Mouse (Mus musculus) adrenal gland, postnatal 36 days (tissue): ENCODE data around the gene Parp11. TPM values are rescaled to one million over a fixed set of nuclear protein-coding genes. Genes with fewer than 3 reads are reported as not detected.
A peak's percentile ranks its signal among the peaks of the same experiment; 100 is the strongest.

ENCODE experiments used
- DNase-seq, 2 experiments: peaks; one replicate each; pipeline ENCODE4 v3.0.0; 2021; ENCODE audit warnings: mixed read lengths in 1 of 2
- long read RNA-seq, 2 experiments: library from polyadenylated mRNA; stranded (forward); transcript quantifications; one replicate each; pipeline ENCODE4 v2.0.0; 2021; ENCODE audit warnings: borderline sequencing depth in 2 of 2
- total RNA-seq, 2 experiments: library from RNA; stranded (reverse); gene quantifications; 2 replicates each; pipeline ENCODE4 v1.2.3; 2021

Parp11 gene
- 10 to 100 TPM; 18.6 to 18.7 TPM for total RNA-seq
- long read RNA-seq, experiment 1, partial matches to known transcripts, result 0 of 2 reads
- long read RNA-seq, experiment 1, other reads (novel, unspliced or antisense), result 1 of 2 reads
- long read RNA-seq, experiment 2, partial matches to known transcripts, result 0 of 2 reads
- long read RNA-seq, experiment 2, other reads (novel, unspliced or antisense), result 2 of 2 reads

DNA sequence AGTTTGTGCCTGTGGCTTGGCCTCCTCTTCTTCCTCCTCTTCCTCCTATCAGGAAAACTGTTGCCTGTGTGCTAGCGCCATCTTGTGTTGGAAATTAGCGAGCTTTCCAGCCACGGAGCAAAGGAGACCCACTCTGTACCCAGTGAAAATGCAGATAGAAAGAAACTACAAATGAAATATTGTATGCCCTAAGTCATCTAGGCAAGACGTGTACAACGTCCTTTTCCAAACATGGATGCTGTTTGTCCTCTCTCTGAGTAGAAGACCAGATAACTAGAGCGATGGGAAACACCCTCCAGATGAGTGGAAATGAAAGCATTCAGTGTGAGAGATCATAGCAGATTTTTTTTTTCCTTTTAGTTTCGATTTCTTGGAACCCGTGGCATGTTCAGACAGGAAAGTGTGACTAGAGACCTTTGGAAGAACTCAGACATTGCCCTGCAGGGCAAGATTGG lies at the start of gene Parp11:
Gene Parp11, plus strand, starts transcription at position 405 of the 455 bp plus-strand sequence.
- DNase-seq, result peak; percentile 72 to 77

DNA sequence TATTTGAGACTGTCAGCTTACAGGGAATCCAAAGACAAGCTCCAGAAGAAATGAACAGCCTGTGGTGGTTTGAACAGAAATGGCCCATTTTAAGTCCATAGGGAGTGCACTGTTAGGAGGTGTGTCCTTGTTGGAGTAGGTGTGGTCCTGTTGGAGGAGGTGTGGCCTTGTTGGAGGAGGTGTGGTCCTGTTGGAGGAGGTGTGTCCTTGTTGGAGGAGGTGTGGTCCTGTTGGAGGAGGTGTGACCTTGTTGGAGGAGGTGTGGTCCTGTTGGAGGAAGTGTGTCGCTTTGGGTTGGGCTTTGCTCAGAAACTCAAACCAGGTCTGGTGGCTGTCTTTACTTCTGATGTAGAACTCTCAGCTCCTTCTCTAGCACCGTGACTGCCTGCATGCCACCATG lies 48.6 kb upstream of the Parp11 start:
- no peak for DNase-seq

DNA sequence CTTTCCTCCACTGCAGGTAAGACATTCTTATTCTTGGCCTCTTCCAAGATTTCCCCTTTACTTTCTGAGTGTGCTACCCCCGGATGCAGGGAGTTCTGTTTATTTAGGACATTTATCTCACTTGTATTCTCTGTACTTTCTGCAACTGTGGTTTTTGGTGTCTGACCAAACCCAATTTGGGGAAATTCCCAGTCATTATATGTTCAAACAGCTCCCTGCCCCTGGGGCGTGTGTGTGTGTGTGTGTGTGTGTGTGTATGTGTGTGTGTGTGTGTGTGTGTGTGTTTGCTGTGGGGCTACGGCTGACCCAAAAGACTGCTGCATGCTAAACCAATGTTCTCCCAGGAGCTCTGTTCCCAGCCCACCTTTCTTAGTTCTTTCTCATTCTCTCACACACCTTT lies 45.2 kb upstream of the Parp11 start:
- DNase-seq, result no peak

DNA sequence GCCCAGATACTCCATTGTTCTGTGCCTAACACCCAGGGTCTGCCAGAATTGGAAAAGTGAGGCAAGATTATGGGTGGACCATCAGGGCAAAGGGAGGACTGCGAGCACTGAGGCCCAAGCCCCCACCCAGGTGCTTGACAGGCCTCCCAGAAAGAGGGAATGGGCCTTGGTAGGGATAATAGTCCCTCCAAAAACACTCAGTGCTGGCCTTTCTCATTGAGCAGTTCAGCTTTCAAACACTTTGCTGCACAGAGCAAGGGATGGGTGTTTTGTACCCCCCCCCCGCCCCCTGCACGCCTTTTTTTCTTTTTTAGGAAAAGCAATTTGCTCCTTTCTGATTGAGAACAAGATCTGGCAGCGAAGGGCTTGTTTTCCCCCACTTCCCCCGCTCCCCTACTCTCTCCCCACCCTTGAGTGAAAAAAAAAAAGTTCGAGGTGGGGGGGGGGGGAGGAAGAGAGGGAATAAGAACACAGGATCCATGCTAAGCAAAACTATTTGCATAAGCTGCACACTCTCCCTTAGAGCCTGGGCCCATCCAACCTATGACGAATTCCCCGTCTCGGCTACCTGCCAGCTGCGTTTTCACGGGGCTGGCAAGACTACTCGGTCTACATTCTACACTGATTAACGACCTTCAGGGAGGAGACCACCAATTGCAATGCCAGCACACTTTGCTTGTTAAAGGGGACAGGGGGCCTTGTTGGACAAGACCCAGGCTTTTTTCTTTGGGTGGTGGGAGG lies 42.4 kb upstream of the Parp11 start:
- peak; percentile 58 to 67 for DNase-seq

DNA sequence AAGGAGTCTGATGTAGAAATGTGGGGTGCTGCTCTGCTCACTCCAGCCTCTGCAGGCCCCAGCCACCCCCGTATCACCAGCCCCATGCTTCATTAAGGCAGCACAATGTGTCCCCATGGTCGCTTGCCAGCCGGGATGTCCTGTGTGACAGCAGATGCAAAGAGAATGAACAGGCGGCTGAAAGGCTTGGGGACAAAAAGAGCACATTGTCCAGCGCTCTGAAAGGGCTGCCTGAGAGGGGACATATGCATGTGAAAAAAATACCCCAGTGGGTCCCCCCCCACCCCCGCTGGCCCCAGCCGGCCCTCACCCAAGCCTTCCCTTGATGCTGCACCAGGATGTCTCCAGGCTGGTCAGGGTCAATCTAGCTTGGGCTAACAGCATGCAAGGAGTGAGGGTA lies 41.0 kb upstream of the Parp11 start:
- no peak for DNase-seq

DNA sequence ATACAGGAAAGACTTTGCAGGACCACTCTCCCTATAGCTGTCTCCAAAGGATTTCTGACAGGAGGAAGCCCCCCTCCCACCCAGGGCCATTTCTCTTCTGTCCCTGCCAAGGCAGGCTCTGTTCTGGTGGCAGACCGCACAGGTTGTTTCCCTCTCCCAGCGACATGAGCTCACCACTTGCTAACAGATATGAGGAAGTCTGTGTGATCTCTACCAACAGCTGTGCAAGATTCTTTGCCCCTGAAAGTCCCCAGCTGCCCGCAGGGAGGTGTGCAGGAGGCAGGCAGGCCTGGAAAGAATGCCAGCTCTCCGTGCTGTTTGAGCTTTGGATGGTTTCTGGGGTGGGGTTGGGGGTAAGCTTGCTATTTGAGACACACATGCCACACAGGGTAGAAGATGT lies 38.9 kb upstream of the Parp11 start:
- no peak for DNase-seq

DNA sequence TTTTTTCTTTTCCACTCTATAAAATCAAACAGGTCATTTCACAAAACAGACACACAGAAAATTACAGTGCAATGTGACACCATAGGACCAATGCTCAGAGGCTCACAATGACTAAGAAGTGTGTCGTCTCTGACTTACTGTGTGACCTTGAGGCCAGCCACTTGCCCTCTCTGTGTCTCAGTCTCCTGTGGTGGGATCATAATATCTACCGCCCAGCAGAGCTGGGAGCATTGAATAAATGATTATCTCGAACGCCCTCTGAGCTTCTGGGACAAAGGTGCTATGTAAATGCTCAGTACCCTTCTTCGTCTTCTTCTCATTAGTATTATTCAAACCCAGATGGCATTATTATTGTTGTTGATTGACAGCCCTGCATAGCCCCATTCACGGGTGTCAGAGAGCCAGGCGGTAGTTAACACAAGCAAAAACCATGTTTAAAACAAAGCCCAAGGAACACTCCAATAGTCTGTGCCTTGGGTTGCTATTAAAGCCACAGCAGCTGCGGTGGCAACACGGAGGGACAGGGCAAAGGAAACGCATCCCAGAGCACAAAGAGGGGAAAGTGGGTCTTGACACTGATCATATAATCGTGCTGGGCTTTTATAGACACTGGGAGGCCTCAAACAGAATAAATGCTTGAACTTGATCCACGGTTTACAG lies 29.0 kb upstream of the Parp11 start:
- DNase-seq, result no peak

DNA sequence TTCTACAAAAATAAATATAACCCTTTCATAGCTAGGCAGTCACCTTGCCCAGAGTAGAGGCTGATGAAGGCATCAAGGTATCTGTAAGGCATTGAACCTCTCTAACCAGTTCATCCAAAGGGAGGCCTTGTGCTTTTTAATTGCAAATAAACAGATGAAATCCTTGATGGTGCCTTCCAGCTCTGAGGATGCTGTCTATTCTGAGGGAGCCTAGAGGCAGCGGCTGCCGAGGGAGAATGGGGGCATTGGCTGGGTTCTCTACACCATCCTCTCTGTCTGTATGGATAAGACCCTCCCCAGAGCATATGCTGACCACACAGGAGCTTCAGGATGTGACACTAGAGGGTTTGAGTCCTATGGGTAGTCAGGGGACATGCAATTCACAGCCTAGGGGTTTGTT lies 28.3 kb upstream of the Parp11 start:
- DNase-seq, result no peak

DNA sequence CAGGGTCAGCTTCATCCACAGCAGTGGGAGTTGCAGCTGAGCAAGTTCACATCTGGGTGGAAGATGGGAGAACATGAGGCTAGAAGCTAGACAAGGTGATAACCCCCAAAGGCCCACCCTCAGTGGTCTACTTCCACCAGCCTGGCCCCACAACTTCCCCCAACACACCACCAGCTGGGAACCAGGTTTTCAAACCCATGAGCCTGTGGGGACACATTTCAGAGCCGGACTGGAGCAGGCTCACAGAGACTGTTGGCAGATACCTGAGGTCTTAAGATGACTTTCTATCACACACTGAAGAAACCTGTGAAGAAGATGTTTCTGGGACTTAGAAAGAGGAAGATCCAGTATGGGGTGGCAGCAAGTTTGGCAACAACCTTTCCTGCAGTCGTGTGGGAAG lies 26.5 kb upstream of the Parp11 start:
- no peak for DNase-seq

DNA sequence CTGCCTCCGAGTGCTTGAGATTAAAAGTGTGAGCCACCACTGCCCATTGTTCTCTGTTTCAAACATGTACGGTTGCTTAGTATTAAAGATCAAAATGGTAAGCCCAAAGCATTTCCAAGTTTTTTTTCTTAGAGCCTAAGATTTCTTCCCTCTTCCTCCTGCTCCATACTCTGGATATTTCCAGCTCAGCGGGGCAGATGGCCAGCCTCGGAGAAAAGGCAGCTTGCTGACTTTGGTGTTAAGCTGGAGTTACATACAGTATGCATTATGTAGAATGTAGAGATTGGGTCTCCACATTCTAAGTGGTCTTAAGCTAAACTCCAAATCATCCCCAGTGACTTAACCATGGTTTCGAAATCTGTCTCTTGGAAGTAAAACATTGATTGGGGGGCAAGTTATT lies 21.5 kb upstream of the Parp11 start:
- no peak for DNase-seq

DNA sequence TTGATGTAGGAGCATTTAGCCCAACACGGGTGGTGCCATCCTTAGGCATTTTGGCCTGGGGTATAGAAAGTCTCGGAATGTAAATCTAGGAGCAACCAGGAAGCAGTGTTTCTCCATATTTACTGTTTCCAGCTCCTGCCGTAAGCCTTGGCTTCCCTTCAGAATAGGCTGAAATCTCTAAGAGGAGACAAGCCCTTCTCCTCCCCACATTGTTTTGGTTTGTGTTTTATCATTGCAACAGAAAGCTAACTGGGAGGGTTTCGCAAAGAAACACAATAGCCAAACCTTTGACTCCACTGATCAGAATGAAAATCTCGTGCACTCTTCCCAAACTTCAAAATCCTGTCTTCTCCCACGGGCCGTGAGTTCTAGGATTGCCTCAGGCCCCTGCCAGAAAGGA lies 15.9 kb upstream of the Parp11 start:
- no peak for DNase-seq

DNA sequence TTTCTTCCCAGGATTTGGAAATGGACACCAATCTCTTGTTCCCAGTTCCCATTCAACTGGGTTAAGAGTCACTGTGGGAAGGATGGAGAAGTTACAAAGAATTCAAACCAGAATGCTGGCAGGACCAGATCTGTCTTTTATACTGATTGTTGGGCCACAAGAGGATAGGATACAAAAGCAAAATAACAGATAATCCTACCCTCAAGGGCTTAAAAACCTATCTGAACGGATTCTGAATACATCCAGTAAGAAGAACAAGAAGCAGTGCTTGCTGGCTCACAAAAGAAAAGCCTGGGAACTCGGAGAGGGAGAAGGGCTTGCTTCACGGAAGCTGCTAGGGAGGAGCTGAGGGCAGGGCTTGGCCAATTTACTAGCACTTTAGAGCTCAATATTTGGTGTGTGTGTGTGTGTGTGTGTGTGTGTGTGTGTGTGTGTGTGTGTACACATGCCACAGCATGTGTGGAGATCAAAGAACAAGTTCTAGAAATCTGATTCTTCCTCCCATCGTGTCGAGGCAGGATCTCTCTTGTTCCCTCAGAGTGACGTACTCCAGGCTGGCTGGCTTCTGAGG lies 15.4 kb upstream of the Parp11 start:
- no peak for DNase-seq

DNA sequence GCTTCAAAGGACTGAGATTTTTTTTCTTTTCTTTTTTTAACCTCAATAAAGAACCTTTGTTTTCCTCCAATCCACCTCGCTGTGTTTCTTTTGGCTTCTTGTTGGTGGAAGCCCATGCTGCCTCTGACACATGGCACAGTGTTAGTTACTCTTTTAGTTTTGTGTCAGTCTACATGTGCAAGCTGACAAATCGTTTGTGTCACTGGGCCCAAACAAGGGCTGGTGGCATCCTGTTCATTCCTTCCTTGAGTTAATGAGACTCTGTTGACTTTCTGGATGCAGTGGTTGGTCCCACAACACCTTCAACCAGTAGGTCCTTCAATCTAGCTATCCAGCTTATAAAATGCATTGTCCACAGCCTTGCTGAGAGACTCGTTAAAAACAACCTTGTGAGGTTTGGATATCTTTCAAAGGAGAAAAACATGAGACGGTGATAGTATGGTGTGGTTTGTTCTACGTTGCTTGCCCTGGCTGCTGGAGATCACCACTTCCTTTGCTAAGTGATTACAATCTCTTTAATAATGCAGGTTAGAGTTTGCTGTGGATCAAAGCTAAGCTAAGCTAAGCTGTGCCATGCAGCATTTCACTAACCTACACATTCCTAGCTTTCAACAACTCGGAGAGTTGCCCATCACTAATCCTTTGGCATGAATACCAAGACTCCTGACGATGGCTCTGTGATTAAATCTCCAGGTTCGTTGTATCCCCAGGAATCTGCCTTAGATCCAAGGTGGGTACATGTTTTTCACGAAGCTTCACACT lies 12.6 kb upstream of the Parp11 start:
- DNase-seq, result no peak

DNA sequence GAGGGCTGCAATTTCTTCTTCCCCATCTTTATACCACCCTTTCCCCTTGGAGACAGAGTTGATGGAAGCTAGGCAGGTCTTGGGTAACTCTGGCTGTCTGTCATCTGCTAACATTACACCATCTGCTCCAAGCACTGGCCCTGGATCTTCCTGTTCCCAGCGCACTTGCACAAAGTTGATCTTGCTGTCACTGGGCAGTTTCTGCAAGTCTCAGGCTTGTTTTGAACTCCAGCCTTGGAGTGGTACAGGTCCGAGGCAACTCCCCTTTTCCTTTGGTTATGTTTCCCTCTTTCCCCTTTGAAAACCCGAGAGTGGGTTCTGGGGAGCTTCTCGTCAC lies 12.0 kb upstream of the Parp11 start:
- DNase-seq, result no peak

DNA sequence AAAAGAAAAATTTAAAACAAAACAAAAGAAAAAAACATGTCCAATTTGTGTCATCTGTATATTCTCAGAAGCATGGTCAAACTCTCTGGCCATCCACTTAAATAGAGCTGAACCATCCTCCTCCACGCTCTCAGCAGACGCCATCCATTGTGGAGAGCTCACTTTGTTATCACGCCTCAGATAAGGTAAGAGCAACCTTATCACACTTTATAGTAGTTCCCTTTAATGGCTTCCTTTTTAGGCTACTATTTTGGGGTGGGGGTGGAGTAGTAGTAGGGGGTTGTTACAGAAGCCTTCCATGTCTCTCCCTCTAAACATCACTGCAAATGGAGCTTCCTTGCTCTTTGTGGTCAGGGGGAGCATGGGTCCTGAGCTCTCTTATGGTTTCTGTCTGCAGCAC lies 7.6 kb upstream of the Parp11 start:
- DNase-seq, result no peak

DNA sequence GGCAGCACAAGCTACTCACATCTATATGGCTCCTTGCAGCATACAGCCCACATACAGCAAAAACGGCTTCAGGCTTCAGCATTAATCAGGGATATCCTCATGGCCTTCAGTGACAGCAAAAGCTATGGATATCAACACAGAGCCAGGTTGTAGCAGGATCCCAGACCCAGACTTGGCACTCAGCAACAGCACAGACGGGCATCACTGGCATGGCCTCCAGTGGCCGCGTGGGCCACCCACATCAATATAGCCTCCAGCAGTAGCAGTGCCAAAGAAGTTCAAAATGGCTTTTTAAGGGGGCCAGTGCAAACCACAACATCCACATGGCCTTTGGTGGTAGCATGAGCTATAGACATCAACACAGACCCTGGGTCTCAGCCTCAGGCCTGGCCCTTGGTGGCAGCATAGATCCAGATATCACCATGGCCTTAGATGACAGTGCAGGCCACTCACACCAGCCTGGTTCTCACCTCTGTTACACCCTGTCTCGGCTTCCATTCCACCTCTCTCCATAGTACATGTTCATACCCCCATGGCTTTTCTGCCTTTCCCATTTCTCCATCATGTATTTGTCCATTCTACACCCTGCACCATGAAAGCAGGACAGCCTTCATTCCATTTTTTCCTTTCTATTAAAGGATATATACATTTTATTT lies 7.0 kb upstream of the Parp11 start:
- DNase-seq, result no peak

DNA sequence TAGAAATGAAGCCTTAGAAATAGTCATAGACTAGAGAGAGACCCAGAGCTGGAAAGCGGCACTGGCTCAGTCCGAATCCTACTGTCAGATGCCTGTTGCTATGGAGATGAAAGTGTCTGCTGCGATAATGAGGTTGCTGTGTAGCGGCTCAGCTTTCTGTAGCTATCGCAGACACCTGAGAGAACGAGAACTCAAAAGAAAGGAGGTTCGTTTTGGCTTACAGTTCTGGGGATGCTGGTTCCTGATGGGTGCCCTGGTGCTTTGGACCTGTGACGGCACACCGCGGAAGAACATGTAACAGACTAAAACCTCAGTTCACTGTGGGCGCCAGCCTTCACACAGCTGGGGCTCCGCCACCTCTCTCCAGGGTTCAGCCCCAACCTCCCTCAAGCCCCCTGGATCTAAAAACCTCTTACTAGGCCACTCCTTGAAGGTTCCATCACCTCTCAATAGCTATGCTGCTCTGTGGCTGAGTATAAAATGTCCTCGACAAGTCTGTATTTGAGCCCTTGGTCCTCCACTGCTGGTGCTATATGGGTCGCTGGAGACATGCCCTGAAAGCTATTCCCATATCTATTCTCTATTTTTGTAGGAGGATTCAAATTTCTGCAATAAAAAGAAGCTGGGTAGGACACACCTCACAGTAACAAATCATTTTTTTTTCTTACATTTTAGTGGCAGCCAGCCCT lies 6.1 kb upstream of the Parp11 start:
- no peak for DNase-seq

DNA sequence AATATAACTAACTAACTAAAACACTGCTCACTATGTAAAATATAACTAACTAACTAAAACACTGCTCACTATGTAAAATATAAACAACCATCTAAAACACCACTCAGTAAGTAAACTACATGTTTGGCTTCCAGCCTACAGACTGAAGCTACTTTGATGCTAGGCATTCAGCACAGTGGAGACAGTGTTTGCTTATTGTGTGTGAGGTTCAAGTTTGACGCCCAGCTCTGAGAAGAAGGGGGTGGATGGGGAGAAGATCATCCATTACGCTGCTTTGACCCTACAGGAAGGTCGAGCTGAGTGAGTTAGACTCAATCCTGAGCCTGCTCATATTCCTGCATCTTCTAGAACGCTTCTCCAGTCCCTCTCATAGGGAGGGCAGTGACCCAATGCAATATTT lies 4.1 kb upstream of the Parp11 start:
- DNase-seq, result no peak

DNA sequence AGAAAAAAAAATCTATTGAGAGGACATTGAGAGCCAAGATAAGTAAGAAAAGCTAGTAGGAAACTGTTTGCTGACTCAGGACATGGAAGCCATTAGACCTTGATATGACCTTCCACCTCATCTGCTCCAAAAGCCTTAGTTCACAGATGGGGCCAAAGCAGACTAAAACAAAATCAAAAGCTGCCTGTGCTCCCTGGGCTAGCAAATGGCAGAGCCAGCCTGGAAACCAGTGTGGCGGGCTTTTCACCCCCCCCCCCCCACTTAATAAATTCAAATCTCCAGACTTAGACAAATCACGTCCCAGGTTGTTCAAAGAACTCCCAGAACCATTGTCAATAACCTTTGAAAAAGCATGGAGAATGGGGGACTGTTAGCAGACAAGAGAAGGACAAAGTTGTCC lies 2.7 kb upstream of the Parp11 start:
- DNase-seq, result no peak

DNA sequence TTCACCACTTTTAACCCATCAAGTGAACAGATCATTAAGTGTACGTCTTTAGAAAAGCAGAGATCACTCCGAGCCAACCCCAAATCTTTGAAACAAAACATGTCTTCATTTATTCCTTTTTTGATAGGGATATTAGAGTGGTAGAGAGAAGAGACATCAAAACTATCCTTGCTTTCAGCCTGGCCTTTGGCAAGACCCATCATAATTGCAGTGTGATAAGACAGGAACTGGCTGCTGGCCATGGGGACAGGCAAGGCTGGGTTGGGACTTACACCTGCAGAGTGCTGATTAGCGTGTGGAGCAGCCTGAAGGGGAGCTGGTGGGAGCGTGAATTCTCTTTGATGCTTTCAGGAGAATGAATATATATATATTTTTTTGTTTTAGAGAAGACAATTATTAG lies 2.2 kb upstream of the Parp11 start:
- DNase-seq, result no peak

DNA sequence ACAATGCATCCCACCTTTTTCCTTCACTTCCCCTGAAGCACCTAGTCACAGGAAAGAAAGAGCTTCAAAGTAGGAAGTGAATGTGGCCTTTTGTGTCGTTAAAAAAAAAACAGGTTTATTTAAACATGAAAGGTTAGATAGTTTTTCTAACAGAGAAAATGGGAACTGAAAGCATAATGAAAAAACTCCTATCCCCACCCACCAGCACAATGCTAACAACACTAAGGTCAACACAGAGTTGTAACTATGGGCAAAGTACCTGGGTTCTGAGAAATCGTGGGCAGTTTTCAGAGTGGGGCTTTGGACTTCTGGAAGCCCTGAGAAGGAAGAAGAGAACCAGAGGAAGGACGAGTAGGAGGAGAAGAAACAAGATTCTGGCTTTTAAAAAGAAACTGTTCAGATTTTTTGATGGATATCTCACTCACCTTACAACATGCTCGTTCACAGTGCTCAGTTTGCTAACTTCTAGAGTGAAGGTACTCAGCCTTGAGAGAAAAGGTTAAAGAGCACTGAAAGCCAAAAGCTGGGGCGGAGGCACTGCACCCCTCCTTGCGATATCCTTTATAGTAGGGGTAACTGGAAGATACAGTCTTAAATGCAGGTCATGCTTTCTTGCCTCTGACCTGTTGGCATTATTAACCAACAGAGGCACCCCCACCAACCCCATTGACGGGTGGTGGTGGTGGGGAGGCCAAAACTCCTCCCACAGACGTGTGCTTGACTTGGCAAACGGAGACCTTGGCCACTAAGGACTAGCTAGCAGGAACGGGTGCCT lies 1.2 kb downstream of the Parp11 start:
- no peak for DNase-seq
